Mouse (Mus musculus): ENCODE measurements around the gene Tmem175. TPM values are rescaled to one million over a fixed set of nuclear protein-coding genes. Genes with fewer than 3 reads are reported as not detected.
A peak's percentile ranks its signal among the peaks of the same experiment; 100 is the strongest.

The Tmem175 gene
- total RNA-seq, 2 experiments from 2014 or later: 40.7 to 43.5 TPM

DNA sequence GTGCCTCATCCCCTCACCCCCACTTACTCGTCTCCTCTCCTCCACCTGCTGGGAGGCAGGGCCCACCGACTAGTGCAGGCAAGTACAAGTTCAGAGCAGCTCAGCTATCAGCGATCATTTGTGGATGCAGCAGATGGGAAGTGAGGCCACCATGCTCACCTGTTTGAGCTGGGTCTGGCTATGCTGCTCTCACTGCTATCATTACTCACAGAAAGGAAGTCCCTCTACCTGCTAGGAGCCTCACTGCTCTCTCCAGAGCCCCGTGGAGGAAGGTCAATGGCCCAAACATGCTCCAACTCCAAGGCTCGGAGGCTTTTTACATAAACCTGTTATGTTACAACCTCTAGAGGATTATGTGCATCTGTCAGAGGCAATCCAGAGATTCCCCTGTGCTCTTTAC is 27.8 kb downstream of the Tmem175 start:
- TF ChIP-seq CTCF (conservative IDR thresholded peaks at IDR 0.05): no peak
- no peak for DNase-seq (ENCODE audit: low spot score in 2 of 2)
- no peak overlapping the region for H3K27ac ChIP-seq
- H3K4me3 ChIP-seq: no peak overlapping the region

DNA sequence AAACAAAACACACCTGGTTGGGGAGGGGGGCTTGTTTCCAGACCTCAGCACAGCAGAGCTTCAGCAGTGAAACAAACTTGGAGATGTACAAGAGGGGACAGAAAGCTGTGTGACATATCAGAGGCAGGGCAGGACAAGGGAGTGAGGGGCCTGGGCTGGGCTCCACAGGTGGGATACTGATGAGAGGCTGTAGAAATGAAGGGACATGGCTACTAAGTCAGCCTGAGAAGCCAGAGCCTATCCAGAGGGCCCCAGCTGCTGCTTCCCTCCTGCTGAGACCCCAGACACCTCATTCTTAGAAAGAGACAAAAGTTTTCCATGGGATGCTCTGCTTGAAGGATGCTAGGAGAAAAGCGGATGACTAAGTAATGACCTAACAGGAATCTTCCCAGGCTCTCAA is 29.0 kb downstream of the Tmem175 start:
- DNase-seq (ENCODE audit: low spot score in 2 of 2): no peak
- H3K27ac ChIP-seq: no peak overlapping the region
- TF ChIP-seq CTCF (conservative IDR thresholded peaks at IDR 0.05): no peak
- H3K4me3 ChIP-seq: no peak overlapping the region

DNA sequence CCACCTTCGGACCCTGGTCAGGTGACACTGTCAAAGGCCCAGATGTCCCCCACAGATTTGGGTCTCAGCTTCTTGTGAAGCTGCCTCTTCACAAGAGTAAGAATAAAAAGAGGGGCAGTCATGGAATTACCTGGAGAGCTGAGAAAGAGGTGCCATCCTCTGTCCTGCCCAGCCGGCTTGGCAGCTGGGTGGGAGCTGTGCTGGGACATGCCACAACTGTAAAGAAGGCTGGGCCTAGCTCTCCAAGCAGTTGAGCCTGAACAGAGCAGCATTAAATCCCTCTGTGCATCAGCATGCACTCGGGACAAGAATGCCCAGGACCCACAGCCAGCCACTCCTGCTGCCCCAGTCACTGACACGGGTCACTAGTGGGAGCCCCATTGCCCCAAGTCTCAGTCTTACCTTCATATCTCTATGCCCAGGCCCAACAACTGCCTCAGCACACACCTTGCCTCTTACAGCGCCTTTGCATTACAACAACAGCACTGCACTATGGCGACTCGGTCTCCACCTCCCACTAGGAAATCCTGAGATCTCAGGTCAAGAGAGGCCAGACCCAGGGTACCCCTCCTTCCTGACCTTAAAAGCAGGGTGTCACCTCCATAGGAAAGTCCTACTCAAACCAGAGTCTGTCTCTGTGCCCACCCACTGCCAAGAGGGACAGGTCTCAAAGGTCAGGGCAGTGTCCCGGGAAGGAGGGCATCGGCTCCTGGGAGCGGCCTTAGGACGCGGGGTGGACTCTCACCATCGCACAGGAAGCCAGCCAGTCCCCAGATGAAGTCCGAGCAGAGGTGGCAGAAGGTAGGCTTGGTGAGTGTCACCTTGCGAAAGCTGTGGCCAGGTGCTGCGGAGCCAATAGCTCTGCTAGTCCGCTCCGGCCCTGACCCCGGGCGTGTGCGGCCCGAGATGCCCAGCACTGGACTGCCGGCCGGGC is 30.4 kb downstream of the Tmem175 start, which contains the start of gene Idua:
TSS of gene Idua (plus strand) at position 634 of the 934 bp plus-strand sequence.
- Histone ChIP-seq H3K27ac (peak within 1 kb of the TSS; percentile 93), H3K4me3 (peak within 1 kb of the TSS; percentile 98)
- DNase-seq (ENCODE audit: low spot score in 2 of 2): no peak
- TF ChIP-seq CTCF (conservative IDR thresholded peaks at IDR 0.05): no peak

GRCm38 (mm10) chr5:108660632-108661268 is 31.2 kb downstream of the Tmem175 start:
- TF ChIP-seq CTCF (conservative IDR thresholded peaks at IDR 0.05): no peak
- peak overlapping the region; percentile 98 for H3K4me3 ChIP-seq
- H3K27ac ChIP-seq: peak overlapping the region; percentile 93
- DNase-seq (ENCODE audit: low spot score in 2 of 2): peak; percentile 91 to 92

DNA sequence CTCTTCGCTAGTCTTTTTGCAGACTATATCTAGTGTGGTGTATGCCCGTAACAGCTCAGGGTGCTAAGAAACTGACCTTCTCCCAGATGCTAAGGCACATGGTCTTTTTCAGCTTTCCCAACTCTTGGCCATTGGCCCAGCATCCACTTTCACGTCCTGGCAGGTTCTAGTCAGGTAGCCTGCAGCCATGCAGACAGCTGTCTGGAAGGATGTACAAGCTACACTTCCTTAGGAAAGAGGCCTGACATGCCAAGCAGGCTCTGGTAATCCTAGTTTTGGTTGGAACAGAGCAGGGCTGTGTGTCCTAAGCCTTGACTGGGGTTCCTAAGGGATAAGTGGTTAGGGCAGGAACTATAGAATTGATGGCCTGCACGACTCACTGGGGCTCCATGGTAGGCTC is 33.2 kb downstream of the Tmem175 start:
- Histone ChIP-seq H3K27ac (no peak overlapping the region), H3K4me3 (no peak overlapping the region)
- TF ChIP-seq CTCF (conservative IDR thresholded peaks at IDR 0.05): no peak
- DNase-seq (ENCODE audit: low spot score in 2 of 2): no peak

GRCm38 (mm10) chr5:108665066-108665465 is 35.5 kb downstream of the Tmem175 start:
- DNase-seq (ENCODE audit: low spot score in 2 of 2): no peak
- H3K4me3 ChIP-seq: no peak overlapping the region
- no peak overlapping the region for H3K27ac ChIP-seq
- no peak for TF ChIP-seq CTCF (conservative IDR thresholded peaks at IDR 0.05)

DNA sequence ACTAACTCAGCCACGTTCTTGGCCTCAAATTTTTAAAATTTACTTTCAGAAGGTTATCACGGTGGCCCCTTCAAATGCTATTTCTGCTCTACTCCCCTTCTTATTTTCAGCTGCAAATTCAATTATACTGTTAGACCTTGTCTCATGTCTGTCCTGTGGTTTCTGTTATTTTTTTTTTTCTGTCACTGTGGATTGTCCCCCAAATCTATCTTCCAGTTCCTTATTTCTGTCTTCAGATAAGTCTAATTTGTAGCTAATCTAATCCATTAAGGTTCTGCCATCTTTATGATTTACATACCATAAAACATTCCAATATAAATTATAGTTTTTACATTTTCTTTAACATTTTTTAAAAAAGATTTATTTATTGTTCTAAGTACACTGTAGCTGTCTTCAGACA is 37.8 kb downstream of the Tmem175 start:
- TF ChIP-seq CTCF (conservative IDR thresholded peaks at IDR 0.05): no peak; the same call in 1 of the 2 replicates
- DNase-seq (ENCODE audit: low spot score in 2 of 2): no peak
- no peak overlapping the region for H3K4me3 ChIP-seq
- H3K27ac ChIP-seq: no peak overlapping the region

DNA sequence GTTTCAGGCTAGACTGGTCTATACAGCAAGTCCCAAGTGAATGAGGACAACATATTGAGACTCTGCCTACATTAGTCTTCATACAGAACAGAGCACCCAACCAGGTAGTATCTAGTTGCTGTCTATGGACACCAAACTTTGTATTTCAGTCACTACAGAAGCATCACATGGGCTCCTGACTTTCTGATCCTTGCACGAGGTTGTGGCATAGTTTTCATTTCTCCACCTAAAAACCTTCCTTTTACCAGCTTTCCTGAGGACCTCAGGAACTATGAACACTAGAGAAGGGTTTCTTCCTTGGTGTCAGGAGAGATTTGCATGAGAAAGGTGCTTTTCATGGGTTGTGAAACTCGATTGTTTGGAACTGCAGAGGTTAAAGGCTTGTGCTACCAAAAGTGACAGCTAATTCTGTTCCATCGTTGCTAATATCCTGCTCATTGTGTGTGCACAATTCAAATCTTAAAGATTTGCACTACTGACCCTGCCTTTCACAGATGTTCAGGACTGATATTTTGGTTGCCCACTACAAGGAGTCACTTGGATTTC is 38.9 kb downstream of the Tmem175 start:
- DNase-seq (ENCODE audit: low spot score in 2 of 2): no peak
- Histone ChIP-seq H3K27ac (peak overlapping the region; percentile 99), H3K4me3 (peak overlapping the region; percentile 74)
- no peak for TF ChIP-seq CTCF (conservative IDR thresholded peaks at IDR 0.05)

DNA sequence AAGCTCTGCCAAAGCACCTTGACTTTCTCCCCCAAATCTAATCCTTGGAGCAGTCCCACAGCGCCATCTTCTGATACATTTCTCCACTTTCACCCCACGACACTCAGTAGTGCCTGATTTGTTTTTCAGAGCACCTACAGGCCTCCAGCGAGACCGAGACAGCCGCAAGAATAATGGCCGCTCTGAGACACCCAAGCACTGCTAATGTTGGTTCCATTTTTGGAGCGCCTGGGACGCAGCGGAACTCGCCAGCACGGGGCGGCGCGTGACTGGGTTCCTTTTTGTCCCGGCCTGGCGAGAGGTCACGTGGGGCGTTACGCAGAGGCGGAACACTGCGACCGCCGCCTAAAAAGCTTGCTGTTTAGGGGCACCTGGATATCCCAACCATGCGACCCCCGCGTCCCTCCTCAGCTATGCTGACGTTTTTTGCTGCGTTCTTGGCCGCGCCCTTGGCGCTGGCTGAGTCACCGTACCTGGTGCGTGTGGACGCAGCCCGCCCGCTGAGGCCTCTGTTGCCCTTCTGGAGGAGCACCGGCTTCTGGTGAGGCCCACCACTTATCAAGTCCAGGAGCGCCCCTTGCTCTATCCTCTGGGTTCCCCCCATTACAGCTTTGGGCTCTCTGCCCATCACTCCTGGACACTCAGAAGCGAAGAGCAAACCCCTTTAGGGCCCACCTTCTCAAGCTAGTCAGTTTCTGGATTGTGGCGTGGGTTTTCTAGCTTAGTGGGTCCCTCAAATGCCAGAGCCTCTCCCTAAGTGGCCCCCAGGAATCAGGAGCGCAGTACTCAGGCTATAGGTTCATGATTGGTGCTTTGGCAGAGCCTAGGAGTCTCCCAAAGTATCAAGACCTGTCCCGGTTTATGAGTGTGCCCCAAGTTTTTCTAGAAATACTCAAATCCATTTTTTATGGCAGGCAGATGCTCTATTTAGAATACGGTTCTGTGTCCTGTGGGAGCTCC is 39.7 kb downstream of the Tmem175 start, which contains the start of gene Dgkq:
TSS of gene Dgkq (minus strand) at position 696 of the 960 bp plus-strand sequence.
- TF ChIP-seq CTCF (conservative IDR thresholded peaks at IDR 0.05): peak; percentile 85
- DNase-seq (ENCODE audit: low spot score in 2 of 2): peak; percentile 80 to 87
- Histone ChIP-seq H3K27ac (peak within 1 kb of the TSS; percentile 99), H3K4me3 (peak within 1 kb of the TSS; percentile 74)

DNA sequence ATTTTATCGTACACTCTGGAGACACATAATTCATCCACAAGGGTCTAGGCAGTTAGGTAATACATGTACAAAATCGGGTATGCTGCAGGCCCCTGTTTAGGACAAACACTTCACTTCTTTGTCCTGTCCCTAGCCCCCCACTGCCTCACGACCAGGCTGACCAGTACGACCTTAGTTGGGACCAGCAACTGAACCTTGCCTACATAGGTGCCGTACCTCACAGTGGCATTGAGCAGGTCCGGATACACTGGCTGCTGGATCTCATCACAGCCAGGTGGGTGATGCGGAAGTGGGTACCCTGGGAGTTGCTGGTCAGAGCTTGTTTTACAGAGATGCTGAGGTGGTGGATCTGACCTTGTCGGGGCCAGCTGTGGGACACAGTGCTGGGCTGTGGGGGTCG is 40.4 kb downstream of the Tmem175 start:
- Histone ChIP-seq H3K4me3 (peak overlapping the region; percentile 74), H3K27ac (peak overlapping the region; percentile 99)
- TF ChIP-seq CTCF (conservative IDR thresholded peaks at IDR 0.05): no peak
- no peak for DNase-seq (ENCODE audit: low spot score in 2 of 2)

DNA sequence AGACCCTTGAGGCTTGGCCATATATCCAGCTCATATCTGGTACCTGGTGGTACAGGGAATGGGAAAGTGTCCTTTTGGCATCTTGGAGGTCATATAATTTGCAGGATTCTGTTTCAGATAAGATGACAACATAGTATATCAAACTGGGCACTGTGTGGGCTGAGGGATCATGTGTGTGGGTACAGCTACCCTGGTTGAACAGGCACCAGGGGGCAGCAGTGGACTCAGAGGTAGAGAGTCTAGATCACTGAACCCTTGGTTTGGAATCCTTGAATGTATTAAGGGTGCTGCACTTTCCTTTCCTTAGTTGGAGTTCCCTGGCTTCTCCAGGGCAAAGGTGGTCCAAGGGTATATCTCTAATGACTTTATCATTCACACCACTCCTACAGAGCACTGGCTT is 41.2 kb downstream of the Tmem175 start:
- Histone ChIP-seq H3K4me3 (no peak overlapping the region), H3K27ac (peak overlapping the region; percentile 99; the same call in 1 of the 2 replicates)
- TF ChIP-seq CTCF (conservative IDR thresholded peaks at IDR 0.05): peak; percentile 75
- DNase-seq (ENCODE audit: low spot score in 2 of 2): no peak

DNA sequence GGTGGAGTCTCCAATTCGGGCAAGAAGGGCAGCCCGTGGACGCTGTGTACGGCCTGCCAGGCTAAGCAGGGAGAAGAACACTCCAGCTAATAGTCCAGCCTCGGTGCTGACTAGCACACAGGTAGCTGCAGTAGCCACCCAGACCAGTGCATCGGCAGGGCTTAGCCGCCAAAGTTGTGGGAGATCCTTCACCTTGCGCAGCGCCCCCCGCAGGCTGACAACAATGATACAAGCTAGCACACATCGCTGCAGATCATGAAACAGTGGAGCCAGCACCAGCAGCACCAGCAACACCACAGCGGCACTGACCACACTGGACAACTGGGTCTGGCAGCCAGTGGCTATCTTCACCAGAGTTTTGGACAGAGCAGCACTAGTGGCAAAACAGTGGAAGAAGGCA is 42.2 kb downstream of the Tmem175 start:
- no peak overlapping the region for H3K27ac ChIP-seq
- no peak for DNase-seq (ENCODE audit: low spot score in 2 of 2)
- peak; percentile 51 for TF ChIP-seq CTCF (conservative IDR thresholded peaks at IDR 0.05)
- H3K4me3 ChIP-seq: no peak overlapping the region
